Mouse (Mus musculus) Patski (cell line): ENCODE measurements around the gene Mcmbp. TPM values are rescaled to one million over a fixed set of nuclear protein-coding genes. Genes with fewer than 3 reads are reported as not detected.

Source experiments
- ATAC-seq: fragments of 100-300 bp; one replicate; pipeline ENCODE4 v1.8.0; 2021
- CTCF ChIA-PET: fragments of 350-600 bp; sonication (Branson Sonifier 250); formaldehyde crosslinking; loops from one replicate; lab custom pipeline; 2022; ENCODE audit warnings: inconsistent platforms; lab: Charles Lee
- POLR2A ChIA-PET: fragments of 350-600 bp; sonication (Branson Sonifier 250); formaldehyde crosslinking; loops from one replicate; lab custom pipeline; 2022; ENCODE audit warnings: antibody characterized with exemption, inconsistent platforms; lab: Charles Lee
- DNase-seq: peaks from one replicate; pipeline ENCODE4 v3.0.0-alpha.2; 2011; ENCODE audit warnings: low read depth, low spot score
- H3K27me3 ChIP-seq: fragments of 371-371 bp; one replicate; pipeline ENCODE4 v1.5.1; 2021
- CTCF ChIP-seq: fragments of 100-300 bp; IDR thresholded peaks from one replicate; pipeline ENCODE4 v1.5.1; 2021
- in situ Hi-C: fragments of 300-500 bp; cut with MboI; formaldehyde crosslinking; loops from 3 replicates; pipeline ENCODE4 v1.11.1; 2018; ENCODE audit warnings: low pct_unique_long_range_greater_than_20kb, mixed read lengths
- polyA plus RNA-seq: library from polyadenylated mRNA; unstranded; gene quantifications from one replicate; pipeline ENCODE4 v1.2.3, GENCODE M21; 2021

Mcmbp gene
- polyA plus RNA-seq, 1 experiment from 2014 or later: 40.4 TPM

- no peaks in the 10 kb centered on the region for H3K27me3 ChIP-seq
- ChIA-PET CTCF (interaction anchor here (1.2 kb wide), 1 partner anchor 11 kb away, joined by 3 read pairs; no protein-coding TSS in a partner anchor), POLR2A (interaction anchor here (0.7 kb wide), 1 partner anchor 432 kb away, joined by 3 read pairs; no protein-coding TSS in a partner anchor)
- ATAC-seq (no peak), DNase-seq (no peak)
- in situ Hi-C loops: loop anchor here (25.0 kb wide), 1 partner anchor 109 kb away; no protein-coding TSS in a partner anchor
- TF ChIP-seq CTCF: no peak
These were observed 5.9 kb upstream of the Mcmbp start for GRCm38 (mm10) chr7:128746151-128746550.

GRCm38 (mm10) chr7:128744684-128745485 lies 4.6 kb upstream of the Mcmbp start, which contains the start of gene Sec23ip:
Sec23ip (plus strand) TSS chr7:128744943.
- peak; percentile 82 for ATAC-seq
- in situ Hi-C loops: loop anchor here (25.0 kb wide), 1 partner anchor 108 kb away; no protein-coding TSS in a partner anchor

GRCm38 (mm10) chr7:128743898-128744297 lies 3.6 kb upstream of the Mcmbp start:
- DNase-seq (no peak), ATAC-seq (no peak)
- CTCF ChIA-PET: no interaction called here
- POLR2A ChIA-PET: no interaction called here
- no peaks in the 10 kb centered on the region for H3K27me3 ChIP-seq
- TF ChIP-seq CTCF: no peak
- in situ Hi-C loops: loop anchor here (25.0 kb wide), 1 partner anchor 107 kb away; no protein-coding TSS in a partner anchor

More at GRCm38 (mm10) chr7:128744684-128745485, 4.6 kb upstream of the Mcmbp start, which contains the start of gene Sec23ip:
- no peaks in the 10 kb centered on the region for H3K27me3 ChIP-seq
- peak; percentile 85 for DNase-seq
- POLR2A ChIA-PET: no interaction called here
- CTCF ChIA-PET: no interaction called here
- no peak for TF ChIP-seq CTCF

GRCm38 (mm10) chr7:128739462-128740277 lies 625 bp downstream of the Mcmbp start:
- peak; percentile 45 for ATAC-seq
- POLR2A ChIA-PET: no interaction called here
- DNase-seq: no peak

GRCm38 (mm10) chr7:128739116-128739461 lies 1.2 kb downstream of the Mcmbp start:
- POLR2A ChIA-PET: no interaction called here
- in situ Hi-C loops: loop anchor here (25.0 kb wide), 1 partner anchor 102 kb away; no protein-coding TSS in a partner anchor
- DNase-seq (no peak), ATAC-seq (no peak)
- TF ChIP-seq CTCF: no peak
- no peaks in the 10 kb centered on the region for H3K27me3 ChIP-seq
- CTCF ChIA-PET: interaction anchor here (6.0 kb wide), 1 partner anchor 14 kb away, joined by 39 read pairs; no protein-coding TSS in a partner anchor

More at GRCm38 (mm10) chr7:128739462-128740277, 625 bp downstream of the Mcmbp start:
- CTCF ChIA-PET: interaction anchor here (6.0 kb wide), 1 partner anchor 15 kb away, joined by 39 read pairs; no protein-coding TSS in a partner anchor
- in situ Hi-C loops: loop anchor here (25.0 kb wide), 1 partner anchor 102 kb away; no protein-coding TSS in a partner anchor
- no peak for TF ChIP-seq CTCF
- H3K27me3 ChIP-seq: no peaks in the 10 kb centered on the region

GRCm38 (mm10) chr7:128738041-128738440 lies 2.3 kb downstream of the Mcmbp start:
- H3K27me3 ChIP-seq: no peaks in the 10 kb centered on the region
- ATAC-seq (no peak), DNase-seq (no peak)
- POLR2A ChIA-PET: no interaction called here
- in situ Hi-C loops: loop anchor here (25.0 kb wide), 1 partner anchor 101 kb away; no protein-coding TSS in a partner anchor
- CTCF ChIA-PET: interaction anchor here (6.0 kb wide), 1 partner anchor 13 kb away, joined by 39 read pairs; no protein-coding TSS in a partner anchor
- TF ChIP-seq CTCF: no peak

- TF ChIP-seq CTCF: no peak
- DNase-seq (no peak), ATAC-seq (no peak)
- CTCF ChIA-PET: no interaction called here
- no peaks in the 10 kb centered on the region for H3K27me3 ChIP-seq
- in situ Hi-C loops: loop anchor here (25.0 kb wide), 1 partner anchor 94 kb away; no protein-coding TSS in a partner anchor
- POLR2A ChIA-PET: interaction anchor here (0.6 kb wide), 1 partner anchor 272 kb away, joined by 7 read pairs; no protein-coding TSS in a partner anchor
These were observed 8.7 kb downstream of the Mcmbp start for GRCm38 (mm10) chr7:128731585-128731984.

GRCm38 (mm10) chr7:128728738-128729137 lies 11.6 kb downstream of the Mcmbp start:
- POLR2A ChIA-PET: no interaction called here
- in situ Hi-C loops: loop anchor here (25.0 kb wide), 1 partner anchor 91 kb away; no protein-coding TSS in a partner anchor
- ATAC-seq: no peak
- TF ChIP-seq CTCF: no peak
- no peaks in the 10 kb centered on the region for H3K27me3 ChIP-seq
- CTCF ChIA-PET: no interaction called here
- no peak for DNase-seq

GRCm38 (mm10) chr7:128727701-128728100 lies 12.6 kb downstream of the Mcmbp start:
- no peaks in the 10 kb centered on the region for H3K27me3 ChIP-seq
- in situ Hi-C loops: loop anchor here (25.0 kb wide), 1 partner anchor 90 kb away; no protein-coding TSS in a partner anchor
- ATAC-seq (no peak), DNase-seq (no peak)
- TF ChIP-seq CTCF: no peak
- ChIA-PET POLR2A (no interaction called here), CTCF (no interaction called here)

- no peak for TF ChIP-seq CTCF
- H3K27me3 ChIP-seq: no peaks in the 10 kb centered on the region
- CTCF ChIA-PET: no interaction called here
- in situ Hi-C loops: loop anchor here (25.0 kb wide), 1 partner anchor 90 kb away; no protein-coding TSS in a partner anchor
- DNase-seq: no peak
- no peak for ATAC-seq
- POLR2A ChIA-PET: no interaction called here
These were observed 13.3 kb downstream of the Mcmbp start for GRCm38 (mm10) chr7:128726999-128727398.
